Mouse (Mus musculus): ENCODE data around the gene Endog.
A peak's percentile ranks its signal among the peaks of the same experiment; 100 is the strongest.
"Not testable (repeated sequence)": the region's sequence is repeated elsewhere in the genome, so short reads cannot be mapped to it uniquely, and the experiment has no call there.

Endog gene

GRCm38 (mm10) chr2:30171371-30171996 is at the start of gene Endog:
TSS of gene Endog (plus strand) at chr2:30171493.
- peak; percentile 91 to 94 for DNase-seq

GRCm38 (mm10) chr2:30122766-30123165 is 48.5 kb upstream of the Endog start:
- no peak for DNase-seq

DNA sequence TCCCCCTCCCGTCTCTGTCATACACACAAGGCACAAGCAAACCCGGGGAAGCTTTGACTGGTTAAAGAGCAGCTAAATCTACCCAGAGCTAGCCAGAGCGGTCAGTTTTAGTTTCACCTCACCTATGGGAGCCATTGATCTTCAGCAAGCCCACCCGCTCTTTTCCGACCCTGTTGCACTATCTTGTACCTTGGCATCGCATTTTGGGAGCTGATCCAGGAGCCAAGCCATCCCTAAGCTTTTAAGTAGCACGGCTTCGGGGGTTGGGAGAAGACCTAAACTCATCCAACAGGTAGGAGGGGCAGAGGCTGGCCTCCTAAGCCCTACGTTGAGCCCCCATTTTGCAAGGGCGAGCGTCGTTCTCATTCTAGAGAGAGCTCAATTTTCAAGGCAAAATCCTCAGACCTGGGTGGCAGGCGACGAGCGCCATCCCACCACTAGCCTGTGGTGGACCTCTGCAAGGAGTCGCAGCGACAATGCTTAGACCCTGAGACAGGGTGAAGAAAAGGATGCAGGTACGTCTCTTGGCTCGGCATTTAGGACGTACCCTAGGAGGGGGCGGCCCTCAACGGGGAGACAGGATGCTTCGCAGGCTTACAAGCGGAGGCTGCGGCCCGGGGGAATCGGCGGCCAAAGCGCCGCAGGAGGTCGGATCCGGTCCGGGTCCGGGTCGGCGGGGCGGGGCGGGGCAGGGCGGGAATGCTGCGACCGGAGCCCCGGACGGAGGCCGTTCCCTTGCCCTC is 47.4 kb upstream of the Endog start:
- peak; percentile 54 to 66 for DNase-seq

DNA sequence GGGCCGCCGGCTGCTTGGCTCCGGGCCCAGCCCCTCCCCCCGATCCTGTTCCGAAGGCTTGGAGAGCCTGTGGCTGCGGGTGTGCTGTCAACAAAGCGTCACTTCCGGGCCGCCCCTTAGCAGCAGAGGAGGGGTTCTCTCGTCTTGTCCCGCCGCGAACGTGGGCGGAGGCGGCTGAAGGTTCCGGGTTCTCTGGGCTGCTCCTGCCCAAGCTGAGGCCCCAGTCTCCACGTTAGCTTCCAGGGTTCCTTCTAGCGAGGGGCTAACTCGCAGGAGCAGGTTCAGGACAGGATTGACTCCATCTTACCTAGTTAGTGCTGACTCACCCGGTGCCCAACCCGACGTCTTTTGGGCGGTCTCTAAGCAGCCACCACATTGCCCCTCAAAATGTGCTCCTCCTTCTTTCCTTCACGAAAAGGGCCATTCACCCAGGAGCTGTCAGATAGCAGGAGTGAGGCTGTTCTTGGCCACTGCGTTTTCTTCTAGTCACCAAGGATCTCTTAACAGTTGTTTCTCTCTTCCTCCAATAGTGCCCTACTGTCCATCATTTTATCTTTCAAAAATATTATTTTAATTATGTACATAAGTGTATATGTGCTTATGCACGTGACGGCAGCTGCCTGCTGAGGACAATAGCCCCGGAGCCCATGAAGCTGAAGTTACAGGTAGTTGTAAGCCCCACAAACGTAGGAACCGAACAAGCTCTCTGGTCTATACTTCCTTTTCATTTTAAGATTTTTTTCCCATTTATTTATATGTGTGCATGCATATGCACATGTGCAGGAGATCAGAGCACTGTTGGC is 46.6 kb upstream of the Endog start, which contains the start of gene Zer1:
Gene Zer1 (minus strand): TSS at position 114 of the 803 bp plus-strand sequence.
- DNase-seq, result peak; percentile 99

- DNase-seq, result peak; percentile 62 to 69
Measured at GRCm38 (mm10) chr2:30128789-30129188, 42.5 kb upstream of the Endog start.

DNA sequence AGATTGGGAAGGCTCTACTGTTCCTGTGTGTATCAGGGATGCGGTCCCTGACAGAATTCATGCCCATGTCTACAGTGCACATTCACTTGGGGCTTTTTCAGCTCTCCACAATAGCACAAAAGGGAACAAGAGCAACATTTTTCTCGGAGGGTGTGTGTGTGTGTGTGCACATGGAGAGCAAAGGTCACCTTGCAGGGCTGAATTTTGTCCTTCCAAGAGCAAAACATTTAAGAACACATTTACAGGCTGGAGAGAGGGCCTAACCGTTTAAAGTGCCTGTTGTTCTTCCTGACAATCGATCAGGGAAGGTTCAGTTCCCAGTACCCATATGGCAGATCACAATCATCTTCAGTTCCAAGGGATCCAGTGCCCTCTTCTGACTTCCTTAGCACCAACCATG is 41.1 kb upstream of the Endog start:
- no peak for DNase-seq

GRCm38 (mm10) chr2:30131240-30131639 is 40.1 kb upstream of the Endog start:
- not testable (repeated sequence) for DNase-seq

DNA sequence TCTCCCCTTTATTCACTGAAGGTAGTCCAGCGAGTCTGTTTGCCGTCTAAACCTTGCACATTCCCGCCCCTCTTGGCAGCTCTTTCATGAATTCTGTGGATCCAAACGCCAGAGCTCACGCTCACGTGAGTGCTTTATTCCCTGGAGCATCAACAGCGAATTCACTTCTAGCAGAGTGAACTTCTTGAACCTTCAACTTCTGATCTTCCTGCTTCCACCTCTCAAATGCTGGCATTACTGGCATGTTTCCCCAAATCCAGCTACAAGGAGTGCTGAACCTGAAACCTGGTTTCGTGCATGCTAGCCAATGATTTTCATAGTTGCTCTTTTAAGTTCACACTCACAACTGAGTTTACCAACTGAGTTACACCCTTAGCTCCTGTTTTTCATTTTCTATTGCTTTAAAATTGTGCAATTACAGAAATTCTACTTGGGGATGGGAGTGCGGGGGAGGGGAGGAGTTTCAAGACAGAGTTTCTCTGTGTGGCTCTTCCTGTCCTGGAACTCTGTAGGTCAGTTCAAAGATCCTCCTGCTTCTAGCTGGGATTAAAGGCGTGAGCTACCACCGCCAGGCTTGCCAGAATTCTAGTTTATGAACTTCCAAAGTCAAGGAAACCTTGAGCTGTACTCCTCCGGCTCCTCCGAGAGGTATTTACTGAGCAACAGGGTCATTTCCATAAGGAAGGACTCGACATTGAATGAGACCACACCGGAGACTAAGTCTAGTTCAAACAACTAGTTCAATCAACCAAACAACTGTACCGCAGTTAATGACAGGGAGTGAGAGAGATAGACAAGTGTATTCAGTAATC is 38.3 kb upstream of the Endog start:
- DNase-seq, result no peak

DNA sequence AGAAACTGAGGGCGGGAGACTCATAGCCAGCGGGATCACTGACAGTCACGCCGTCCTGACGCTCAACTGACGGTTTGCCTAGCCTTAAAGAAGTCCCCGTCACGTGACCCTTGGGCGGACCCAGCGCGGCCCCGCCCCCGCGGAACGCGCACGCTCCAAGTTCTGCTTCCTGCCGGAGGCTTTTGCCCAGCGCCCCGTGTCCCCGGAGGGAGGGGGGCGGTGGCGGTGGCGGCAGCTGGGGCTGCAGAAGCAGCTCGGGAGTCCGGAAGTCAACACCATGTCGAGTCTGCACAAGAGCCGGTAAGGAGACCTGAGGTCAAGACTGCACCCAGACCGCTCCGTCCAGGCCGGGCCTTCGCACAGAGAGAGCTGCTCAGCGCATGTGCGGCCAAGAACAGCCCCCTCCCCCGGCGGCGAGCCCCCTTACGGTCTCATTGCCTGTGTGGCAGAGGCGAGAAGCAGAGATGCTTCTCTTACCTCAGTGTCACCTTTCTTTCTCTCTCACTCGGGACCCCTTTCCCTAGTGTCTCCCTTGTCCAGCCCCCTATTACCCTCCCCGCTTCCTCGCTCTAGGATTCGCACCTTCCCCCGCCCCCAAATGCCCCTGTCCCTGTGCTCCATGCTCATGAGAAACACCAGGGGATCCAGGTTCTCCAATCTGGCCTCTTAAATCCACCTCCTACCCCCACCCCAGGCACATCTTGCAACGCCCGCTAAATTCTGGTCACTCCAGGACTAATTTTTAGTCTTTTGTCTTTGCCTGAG is 37.5 kb upstream of the Endog start, which contains the start of gene Tbc1d13:
Gene Tbc1d13 (plus strand): TSS at position 134 of the 765 bp plus-strand sequence.
- peak; percentile 98 to 99 for DNase-seq

GRCm38 (mm10) chr2:30134378-30134711 is 36.9 kb upstream of the Endog start:
- no peak for DNase-seq

DNA sequence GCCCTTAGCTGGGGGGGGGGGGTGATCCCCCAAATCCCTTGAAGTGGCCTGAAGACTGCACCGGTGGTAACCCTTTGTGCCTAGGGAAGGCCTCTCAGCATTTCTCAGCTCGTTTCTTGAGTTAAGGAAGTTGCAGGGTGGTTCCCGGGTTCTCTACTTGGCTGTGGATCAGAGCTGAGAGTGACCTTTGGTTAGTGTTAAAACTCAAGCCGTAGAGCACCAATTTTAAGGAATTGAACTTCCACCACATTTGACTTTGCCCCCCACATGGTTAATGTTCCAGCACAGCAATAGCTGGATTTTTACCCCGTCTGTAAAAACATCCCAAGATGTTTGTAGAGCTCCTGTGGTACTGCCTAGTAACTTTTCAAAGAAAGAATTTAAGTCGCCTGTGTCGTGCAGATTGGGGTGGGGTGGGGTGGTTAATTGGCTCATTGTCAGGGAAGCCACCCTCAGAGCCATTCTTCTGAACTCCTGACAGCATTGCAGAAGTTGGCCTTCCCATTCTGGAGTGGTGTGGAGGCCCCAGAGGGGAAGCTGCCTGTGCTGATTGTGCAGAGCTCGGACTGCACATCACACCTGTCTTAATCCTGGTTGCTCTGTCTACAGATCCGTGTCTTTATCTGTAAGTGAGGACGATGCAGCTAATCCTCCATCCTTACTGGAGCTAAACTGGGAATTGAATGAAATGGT is 36.2 kb upstream of the Endog start:
- DNase-seq, result no peak

DNA sequence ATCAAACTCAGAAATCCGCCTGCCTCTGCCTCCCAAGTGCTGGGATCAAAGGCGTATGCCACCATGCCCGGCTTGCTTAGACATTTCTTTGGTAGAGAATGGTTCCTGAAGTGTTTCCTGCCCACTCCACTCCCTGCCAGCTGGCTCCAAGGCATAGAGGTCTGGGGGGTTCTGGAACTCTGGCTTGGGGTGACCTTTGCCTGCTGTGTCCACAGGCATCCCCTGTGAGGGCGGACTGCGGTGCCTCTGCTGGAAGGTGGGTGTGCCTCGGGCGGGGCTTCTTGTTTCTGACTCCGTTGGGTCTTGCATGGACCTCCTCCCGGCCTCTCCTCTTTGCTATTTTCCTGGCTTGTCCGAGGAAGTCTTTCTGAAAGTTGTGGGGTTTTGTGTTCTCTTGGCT is 34.8 kb upstream of the Endog start:
- no peak for DNase-seq

DNA sequence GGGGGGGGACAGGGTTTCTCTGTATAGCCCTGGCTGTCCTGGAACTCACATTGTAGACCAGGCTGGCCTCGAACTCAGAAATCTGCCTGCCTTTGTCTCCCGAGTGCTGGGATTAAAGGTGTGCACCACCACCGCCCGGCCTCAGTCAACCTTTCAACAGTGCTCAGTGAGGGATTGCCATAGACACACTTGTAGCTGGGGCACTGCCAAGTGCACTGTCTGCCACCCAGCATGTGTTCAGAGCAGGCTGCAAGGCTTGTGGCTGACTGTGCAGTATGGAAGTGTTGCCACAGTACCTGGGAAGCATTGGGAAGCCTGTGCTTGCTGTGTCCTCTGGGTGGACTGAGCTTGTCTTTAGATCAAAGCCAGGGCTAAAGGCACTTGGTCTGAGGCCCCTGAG is 31.3 kb upstream of the Endog start:
- peak in 1 of 2 experiments; percentile 65 for DNase-seq

DNA sequence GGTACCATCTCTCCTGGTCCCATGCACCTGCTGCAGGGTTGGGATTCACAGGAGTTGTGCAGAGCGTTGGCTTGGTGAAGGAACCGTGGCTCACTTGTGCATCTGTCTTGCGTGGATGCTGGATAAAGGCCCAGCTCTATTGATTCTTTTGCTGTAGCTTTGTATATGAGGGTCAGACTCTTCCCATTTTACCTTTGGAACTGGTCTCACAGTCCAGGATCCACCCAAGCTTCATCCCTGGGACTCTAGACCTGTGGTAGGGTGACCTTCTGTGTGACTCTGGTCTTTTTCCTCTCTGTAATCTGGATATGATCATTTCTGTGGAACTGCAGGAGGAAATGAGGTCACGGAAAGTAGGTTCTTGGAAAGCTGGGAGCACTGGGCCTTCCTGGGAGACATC is 26.9 kb upstream of the Endog start:
- no peak for DNase-seq

DNA sequence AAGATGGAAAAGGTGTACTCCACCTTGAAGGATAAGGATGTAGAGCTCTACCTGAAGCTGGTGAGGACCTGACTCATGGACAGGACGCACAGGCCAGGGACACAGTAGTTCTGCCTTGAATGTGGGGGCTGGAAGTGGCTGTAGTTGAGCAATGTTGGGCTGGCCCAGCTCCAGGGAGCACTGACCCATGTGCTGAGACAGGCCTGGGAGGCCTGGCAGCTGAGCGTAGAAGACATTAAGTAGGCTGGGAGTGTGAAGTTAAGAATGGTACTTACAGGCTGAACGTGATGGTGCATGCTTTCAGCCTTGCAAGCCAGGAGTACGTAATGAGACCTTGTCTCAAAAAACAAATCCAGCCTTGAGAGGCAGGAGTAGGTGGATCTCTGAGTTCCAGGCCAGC is 23.8 kb upstream of the Endog start:
- no peak for DNase-seq

DNA sequence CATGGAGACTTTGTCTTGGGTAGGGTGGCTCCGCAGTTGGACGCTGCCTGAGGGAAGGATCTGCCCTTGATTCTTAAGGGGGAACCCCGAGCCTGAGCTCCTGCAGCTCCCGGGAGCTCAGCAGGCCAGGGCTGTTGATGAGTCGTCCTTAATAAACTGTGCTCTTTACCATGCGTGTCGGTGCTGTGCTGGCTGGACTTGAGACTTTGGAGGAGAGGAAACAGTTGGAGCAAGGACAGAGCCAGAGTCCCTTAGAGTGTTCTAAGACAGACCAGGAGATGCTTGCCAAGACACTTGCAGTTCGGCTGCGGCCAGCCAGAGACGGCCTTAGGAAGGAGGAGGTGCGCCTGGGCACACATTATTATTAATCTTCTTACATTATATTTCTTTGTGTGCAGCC is 19.5 kb upstream of the Endog start:
- DNase-seq, result no peak

DNA sequence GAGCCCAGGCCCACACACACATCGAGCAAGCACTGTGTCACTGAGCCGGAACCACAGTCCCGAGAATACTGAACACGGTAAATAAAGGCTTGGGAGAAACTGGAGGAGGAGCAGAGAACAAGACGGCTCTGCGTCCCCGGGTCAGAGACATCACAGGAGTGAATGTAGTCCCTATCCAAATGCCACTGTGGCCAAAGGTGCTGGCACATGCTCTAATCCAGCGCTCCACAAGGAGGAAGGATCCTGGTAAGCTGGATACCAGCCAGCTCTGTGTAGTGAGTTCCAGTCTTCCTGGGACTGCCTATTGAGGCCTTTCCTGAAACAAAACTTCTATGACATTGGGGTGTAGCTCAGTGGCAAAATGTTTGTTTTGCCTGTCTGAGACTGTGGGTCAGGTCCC is 18.7 kb upstream of the Endog start:
- DNase-seq, result peak in 1 of 2 experiments; percentile 19

DNA sequence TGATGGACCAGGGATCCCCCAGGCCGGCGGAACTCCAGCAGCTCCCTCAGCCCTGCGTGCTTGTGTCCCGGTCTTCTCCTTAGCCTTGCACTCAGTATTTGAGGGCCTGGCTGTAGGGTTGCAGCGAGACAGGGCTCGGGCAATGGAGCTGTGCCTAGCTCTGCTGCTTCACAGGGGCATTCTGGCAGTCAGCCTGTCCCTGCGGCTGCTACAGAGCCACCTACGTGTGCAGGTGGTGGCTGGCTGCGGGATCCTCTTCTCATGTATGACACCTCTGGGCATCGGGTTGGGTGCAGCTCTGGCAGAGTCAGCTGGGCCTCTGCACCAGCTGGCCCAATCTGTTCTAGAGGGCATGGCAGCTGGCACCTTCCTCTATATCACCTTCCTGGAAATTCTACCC is 11.4 kb upstream of the Endog start:
- DNase-seq, result peak in 1 of 2 experiments; percentile 19

DNA sequence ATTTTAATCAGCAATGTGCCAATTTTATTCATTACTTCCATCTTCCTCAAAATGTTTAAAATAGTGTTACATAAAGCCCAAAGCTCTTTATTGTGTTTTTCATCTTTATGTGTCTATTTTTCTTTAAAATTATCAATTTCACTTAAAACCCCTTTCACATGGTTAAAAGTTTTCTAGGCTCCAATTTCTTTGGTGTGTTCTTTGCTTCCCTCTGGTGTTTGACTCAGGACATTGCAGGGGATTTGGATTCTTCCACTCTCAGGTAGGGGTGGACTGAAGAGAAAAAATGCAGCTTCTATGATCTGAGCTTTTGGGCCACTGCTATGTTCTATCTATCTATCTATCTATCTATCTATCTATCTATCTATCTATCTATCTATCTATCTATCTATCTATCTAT is 9.5 kb upstream of the Endog start:
- DNase-seq, result peak; percentile 59 to 70

- peak in 1 of 2 experiments; percentile 33 for DNase-seq
Measured at GRCm38 (mm10) chr2:30164340-30164932, 6.9 kb upstream of the Endog start.

DNA sequence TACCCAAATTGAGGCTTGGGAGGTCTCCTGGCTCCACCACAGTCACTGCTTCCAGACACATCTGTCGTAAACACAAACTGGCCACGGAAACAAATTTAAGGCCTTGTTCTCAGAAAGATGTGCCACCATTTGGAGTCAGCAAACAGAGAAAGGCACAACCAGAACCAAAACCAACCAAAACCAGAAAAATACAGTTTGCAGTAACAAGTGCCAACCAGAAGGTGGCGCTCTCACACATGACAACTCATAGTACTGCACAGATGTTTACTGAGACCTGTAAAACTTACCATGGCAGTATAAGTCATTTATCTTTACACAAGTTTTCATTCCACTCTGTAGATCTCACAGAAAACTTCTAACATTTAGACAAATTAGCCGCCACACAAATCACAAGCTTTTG is 4.6 kb upstream of the Endog start:
- DNase-seq, result no peak
